Mouse (Mus musculus): ENCODE data around the gene Enox2.
A peak's percentile ranks its signal among the peaks of the same experiment; 100 is the strongest.
"Not testable (repeated sequence)": the region's sequence is repeated elsewhere in the genome, so short reads cannot be mapped to it uniquely, and the experiment has no call there.

The Enox2 gene

DNA sequence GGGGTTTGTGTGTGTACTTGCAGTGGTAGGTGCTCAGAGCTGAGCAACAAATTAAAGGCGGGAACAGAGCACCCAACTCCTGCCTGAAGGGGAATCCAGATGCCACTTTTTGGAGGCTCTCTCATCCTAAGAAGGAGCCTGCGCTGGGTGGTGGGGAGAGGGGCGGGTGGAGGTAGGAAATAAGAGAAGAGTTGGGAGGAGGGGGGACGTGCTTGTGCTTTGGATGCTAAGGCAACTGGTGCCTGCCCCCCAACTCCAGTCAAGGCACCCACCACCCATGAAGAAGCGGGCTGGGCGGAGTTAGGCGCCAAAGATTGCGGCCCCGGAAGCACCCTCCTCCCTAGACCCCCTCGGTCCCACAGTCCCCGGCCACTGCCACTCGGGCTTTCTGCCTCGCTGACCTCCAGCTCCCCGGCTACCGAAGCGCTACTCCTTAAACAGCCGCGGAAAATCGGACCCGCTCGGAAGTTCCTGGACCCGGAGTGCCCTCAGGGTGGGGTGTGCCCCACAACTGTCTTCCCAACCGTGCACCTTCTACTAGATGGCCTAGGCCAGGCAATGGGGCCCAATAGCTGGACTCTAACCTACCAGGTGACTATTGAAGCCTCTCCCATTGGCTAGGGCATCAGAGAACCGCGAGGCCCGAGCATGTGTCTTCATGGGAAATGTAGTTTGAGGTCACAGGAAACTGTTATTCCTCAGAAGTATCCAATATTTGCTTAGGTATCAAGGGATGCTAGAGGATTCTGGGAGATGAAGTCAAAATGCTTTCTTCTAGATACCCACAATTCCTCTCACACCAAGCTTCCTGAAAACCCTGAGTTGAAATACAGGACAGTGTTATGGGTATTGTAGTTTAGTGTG, at the start of gene Enox2:
TSS of gene Enox2 (minus strand) at position 560 of the 864 bp plus-strand sequence.
- DNase-seq: peak; percentile 80

DNA sequence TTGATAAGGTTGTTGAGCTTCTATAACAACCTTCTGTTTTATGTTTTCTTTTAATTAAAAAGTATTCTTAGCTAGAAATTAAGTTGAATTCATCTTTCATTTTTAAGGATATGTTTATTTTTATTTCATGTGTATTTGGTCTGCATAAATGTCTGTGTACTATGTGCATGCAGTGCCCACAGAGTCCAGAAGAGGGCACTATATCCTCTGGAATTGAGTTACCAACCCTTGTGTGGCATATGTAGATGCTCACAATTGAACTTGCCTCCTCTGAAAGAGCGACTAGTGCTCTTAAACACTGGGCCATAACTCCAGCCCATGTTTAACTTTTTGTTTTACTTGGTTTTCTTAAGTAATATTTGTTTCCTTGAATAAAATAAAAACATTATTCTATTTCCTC, 21.4 kb upstream of the Enox2 start:
- peak; percentile 36 for DNase-seq

DNA sequence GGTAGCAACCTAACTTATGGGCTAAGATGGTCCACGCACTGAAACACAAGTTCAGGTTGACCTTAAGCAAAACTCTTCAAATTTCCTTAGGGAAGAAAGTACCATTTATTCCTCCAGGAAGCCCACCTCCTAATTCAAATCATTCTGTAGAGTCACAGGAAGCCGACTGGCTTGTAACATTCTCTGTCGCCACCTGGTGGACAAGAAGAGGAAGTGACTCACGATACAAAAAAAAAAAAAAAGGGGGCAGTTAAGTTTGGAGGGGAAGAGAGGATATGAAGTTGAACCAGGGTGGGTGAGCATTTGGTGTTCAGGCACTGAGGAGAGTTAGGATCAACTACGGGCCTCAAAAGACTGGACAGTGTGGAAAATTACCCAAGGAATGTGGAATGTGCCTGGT, 18.6 kb upstream of the Enox2 start:
- DNase-seq: no peak

DNA sequence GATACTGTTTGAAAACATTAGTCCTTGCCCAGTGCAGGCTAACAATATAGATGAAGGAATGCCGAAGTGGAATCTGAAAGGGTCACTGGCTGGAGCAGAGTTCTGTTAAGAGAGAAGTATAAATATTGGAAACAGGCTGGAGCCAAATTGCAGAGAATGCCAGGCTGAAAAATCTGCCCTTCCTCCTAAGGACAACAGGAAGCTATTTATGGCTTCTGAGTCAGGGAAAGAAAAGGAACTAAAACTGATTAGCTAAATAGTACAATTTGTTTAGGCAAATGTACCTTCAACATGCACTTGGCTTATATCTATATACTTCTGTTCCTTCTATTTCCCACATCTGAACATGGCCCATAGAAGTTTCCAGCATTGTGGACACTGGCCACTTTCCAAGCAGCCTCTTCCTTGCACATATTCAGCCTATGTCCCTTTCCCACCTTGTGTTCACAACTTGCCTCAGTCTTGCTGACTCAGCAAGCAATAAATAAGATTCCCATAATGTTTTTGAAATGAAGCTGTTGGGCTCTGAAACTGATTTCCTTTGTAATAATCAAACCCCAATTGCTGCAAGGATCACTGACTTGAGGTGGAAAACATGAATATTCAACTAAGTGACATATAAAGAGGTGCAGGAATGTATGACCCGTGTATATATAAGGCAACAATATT, 8.0 kb downstream of the Enox2 start:
- DNase-seq: no peak

DNA sequence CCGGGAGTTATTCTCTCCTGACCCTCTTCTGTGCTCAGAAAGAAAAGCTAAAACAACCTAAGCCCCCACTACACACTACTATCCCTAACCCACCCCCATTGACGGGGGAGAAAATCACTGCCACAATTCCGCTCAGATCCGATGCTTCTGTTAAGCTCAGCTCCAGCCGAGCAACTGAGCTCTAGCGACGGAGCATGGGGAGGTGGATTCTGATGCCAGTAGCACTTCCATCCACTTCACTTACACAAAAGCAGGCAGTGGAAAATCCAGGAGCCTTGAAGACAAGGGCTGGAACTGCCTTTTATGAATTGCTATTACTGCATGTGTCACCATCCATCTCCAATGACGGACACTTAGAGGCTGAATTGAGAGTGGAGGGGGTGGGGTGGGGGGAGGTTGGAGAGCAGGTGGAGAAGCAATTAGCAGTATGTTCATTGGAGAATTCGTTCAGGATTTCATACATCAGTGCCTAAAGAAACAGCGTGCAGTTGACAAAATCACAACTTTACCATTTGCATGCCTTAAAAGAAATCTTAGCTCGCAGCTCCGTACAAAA, 14.5 kb downstream of the Enox2 start:
- DNase-seq: no peak

DNA sequence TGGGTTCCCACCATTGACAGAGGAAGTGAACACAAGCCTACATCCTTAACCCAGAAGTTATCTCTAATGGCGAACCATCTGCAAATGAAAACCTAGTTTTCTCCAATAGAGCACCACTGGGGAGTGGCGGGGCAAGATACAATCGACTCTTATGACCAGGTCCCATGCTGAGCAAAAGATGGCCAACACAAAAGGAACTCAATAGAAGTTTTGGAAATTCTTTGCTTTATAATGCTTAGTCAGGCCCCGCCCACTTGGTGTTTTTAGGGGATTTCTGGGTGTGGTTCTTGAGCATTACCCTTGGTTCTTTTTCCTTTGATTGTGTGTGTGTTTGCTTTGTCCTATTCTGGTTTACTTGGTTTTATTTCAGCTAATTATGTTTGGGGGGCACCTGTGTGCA, 37.2 kb downstream of the Enox2 start:
- no peak for DNase-seq

DNA sequence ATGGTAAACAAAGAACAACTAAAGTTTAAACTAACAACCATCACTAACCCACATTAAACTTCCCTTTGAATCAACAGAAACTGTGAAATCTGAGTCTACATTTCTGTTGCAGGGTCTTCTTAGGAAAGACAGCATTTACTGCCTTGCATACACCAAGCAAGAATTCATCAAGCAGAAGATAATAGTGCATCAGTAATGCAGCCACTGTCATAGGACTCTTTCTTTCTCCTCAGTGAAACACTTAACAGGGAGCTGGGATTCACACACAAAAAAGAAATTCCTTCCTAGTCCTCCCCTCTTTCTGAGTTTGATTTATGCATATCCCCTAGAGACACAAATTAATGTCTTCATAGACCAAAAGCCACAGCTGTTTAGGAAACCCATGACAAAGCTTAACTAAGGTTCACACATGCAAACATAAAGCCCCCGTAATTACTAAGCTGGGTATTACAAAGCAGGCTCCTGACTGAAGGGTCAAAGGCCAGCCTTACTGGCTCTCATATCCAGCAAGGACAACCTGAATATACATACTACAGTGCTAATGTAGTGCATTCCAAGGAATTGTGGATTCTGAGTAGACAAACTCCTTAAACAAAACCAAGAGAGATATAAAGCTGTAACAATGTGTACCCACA, 62.1 kb downstream of the Enox2 start:
- no peak for DNase-seq

DNA sequence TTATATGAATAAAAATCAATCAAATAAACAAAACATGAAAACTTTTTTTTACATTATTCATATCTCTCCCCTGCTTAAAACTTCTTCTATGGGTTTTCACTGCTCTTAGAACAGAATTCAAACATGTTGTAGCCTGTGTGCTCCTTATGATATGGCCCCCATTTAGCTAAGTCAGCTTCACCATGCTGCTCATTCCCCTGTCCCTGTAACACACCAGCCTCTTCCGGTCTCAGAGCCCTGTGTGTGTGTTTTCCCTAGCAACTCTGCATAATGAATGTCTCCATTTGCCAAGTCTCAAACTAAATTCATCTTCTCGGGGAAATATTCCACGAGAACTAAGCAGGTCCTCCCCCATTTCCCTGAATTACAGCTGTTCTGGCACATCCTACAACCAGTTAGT, 71.6 kb downstream of the Enox2 start:
- no peak for DNase-seq

DNA sequence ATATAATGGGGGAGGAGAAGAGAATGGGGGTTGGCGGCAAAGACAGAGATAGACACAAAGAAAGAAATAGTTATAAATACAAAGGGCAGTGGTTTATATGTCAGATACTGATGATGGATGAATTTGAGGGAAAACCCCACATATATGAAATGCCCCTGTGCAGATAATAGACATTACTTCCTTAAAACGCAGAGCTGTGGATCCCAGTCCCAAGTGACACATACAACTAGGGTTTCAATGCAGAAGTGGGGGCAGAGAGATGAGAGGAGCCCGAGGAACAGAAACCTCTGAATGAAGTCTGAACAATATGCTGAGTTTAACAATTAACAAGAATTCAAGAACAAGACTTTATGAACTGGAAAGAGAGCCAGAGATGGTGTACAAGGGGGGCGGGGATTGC, 91.7 kb downstream of the Enox2 start:
- no peak for DNase-seq

DNA sequence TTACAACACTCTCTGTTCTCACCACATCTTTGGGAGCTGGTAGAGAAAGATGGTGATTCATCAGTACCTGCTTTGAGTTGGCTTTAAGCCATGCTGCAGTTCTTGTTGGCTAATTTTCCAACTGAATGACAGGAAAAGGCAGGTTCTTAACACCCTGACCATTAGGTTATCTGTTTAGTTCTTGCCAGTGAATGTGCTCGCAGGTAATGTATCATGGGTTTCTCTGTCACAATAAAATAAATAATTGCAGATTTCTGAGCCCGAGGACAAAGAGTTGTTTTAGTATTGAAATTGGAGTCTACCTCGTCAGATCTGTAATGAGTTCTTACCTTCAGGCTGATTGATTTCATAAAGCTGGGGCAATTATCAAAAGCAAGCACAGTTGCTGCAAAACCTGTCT, 106.9 kb downstream of the Enox2 start:
- DNase-seq: no peak

DNA sequence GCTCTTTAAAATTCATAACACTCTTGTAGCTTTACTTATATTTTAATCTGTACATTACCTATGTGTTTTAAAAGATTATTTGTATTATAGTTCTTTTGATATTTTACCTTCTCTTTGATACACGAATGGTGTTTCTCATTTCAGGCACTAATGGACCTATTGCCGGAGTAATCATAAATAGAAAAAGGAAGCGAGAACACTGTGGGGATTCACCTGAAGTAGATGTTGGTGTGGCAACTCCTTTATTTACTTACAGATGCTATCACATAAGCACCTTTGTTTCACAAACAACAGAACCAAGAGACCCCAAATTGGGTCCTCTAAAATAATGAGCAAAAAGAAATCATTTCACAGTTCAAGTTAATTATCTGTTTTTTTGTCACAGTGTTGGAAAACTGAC, 109.4 kb downstream of the Enox2 start:
- no peak for DNase-seq

DNA sequence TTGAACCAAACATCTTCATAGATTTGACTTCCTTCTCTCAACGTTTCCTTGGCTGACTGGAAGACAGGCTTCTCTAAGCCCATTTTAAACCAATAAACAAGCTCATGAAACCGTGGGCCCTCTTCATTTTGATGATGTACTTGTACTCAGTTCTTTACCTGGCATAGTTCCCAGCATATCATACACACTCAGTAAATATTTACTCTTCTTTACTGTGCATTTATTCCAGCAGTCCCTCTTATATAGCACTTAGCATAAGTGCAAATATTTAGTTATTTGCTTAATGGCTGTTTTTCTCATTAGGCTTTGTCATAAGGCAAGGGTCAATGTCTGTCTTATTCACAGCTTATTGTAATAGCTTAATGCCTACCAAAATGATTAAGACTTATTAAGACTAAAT, 133.8 kb downstream of the Enox2 start:
- DNase-seq: no peak

DNA sequence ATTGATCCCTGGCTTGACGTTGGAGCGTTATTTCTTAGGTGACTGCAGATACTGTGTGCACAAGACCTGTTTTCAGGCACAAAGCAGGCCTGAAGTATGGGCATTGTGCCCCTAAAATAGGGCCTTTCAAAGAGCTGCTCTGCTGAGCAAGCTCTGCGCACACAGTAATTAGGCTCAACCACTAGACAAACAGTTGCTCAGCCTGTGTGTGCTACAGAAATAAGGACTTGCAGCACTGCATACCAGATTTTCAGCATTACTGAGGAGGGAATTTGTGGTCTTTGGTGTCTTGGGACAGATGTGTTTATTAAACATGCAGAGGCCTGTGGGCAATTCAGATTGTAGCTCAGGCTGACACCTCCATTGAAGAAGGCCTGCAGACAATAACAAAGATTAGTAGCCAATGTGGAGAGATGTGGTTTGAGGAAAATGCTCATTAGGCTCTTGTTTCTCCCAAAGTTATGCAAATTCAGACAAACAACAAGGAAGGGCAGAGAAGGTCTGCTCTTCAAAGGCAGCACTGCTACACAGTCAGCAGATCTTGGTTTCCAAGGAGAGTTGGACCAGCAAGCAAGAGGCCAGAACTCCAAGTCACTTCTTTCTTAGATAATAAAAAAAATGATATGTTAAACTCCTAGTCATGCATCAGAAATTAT, 163.2 kb downstream of the Enox2 start:
- no peak for DNase-seq

DNA sequence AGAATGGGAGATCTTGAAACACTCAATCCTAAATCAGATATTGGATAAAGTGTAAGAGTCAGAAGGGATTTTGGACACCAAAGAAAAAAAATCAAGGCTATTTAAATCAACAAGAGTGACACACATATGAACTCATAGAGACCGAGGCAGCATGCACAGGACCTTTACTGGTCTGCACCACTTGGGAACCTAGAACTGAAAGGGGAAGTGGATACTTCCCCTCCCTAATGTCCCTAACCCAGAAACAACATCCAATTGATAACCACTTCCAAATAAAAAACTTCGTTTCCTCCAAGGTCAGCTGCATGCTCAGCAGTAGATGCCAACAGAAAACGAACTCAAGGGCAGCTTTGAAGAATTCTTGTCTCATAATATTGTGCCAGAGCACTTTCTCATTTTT, 171.6 kb downstream of the Enox2 start:
- DNase-seq: no peak

DNA sequence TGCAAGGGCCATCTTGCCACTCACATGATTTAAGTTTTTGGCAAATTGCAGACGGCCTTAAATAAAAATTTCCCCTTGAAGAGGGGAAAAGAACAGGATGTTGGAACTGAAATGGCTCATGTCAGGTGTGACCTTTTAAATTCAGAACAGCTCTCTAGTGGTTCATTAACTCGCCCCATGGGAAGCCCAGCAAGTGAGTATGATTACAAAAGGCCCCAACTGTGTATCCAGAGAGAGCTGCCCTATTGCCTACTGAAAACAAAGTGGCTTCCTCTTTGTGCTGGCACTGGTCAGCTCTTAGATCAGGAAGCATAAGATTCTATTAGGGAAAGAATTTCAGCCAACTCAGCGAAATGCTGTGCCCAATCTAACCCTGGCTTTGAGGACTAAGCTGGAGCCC, 175.6 kb downstream of the Enox2 start:
- DNase-seq: no peak

DNA sequence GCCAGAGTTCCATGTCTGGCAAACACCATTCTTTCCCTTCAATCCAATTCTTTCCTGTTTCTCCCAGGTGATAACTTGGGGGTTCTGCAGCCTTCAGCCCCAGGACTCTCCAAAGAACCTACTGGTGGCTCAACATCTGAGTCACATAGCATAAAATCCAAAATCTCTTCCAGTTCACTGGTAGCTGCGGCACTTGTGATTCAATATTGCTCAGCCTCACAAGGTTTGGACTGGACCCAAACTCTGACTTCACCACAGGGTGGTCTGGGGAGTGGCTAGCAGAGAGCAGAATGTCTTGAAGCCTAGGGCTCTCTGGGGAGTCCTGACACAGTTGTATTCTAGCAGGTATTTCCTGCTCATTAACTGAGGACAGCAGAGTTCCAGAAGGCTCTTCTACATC, 187.5 kb downstream of the Enox2 start:
- not testable (repeated sequence) for DNase-seq

DNA sequence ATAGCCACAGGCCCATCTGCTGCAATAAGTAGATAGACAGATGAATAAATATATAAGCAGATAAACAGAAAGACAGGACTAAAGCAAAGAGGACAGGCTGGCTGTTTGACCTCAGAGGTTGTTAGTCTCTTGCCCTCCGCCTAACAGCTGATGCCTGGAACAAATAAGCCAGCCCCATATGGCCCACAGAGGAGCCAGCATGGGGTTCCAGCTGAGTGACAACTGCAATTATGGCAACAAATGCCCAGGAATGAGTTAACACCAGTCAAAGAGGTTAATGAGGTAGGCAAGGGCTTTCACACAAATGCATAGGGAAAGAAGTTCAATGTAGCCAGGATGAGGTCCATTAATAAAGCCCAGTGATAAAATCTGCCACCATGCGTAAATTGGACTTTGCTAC, 191.8 kb downstream of the Enox2 start:
- no peak for DNase-seq

DNA sequence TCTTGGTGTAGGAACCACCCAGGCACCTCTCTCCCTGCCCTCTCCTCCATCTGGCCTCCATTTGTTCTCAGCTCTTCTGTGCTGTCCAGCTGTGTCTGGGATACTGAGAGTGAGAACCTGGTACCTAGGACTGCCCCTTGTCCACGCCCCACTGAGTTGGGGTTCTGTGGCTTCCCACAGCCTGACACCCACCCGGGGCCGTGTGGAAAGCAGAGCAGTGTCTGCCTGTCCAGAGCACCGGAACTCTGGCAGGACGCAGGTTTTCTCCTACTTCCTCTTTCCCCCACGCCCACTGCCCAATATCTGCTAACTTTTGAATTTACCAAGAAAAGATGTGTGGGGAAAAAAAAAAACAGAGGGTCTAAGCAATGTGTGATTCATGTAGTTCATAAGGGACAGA, 213.0 kb downstream of the Enox2 start:
- DNase-seq: no peak

DNA sequence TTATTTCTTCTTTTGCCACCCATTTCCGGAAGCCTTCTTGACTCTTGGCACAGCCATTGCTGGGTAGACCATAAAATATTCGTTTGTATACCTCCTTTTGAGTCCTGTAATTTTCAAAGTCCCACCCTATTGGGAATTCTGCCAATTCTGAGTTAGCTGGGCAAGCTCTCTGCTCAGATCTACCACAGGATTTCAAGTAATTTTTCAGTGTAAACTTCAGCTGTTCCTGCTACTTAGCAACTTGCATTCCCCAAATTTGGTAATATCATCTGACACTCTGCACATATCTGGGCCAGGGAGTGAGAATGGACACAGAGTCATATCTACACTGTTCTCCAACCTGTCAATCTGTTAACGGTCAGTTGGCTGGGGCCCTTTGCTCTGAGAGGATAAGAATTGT, 214.5 kb downstream of the Enox2 start:
- no peak for DNase-seq

DNA sequence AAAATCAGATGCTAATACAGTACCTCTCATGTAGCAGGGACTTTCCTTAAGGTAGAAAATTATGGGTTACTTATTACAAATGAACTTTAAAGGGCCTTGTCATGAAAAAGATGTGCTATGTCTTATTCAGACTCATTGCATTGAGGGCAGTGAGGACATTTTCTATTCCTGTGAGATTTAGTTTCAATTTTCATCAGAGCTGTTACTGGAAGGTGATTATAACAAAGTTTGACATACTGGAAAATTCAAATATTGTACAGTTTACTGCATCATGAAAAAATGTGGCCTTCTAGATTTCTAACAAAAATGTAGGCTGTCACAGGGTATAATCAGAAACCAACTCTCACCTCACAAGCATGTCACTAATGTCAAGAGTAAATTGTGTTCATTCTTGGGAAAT, 242.9 kb downstream of the Enox2 start:
- DNase-seq: no peak

DNA sequence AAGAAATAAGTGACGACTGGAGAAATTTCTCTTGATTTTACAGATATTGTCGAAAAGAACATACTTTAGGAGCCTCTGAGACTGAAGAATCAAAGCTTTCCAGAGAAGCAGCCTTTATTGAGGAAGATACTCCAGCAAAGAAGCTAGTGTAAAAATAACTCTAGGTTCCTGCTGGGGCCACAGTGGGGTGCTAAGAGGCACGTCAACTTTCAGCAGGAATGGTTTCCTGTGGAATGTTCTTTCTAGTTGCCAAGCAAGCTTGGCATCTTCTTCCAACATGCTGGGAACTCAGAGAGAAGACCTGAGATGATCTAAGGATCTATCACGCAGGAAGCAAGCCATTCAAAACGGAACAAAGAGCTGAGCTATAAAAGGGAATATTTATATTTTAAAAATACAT, 278.3 kb downstream of the Enox2 start:
- no peak for DNase-seq

DNA sequence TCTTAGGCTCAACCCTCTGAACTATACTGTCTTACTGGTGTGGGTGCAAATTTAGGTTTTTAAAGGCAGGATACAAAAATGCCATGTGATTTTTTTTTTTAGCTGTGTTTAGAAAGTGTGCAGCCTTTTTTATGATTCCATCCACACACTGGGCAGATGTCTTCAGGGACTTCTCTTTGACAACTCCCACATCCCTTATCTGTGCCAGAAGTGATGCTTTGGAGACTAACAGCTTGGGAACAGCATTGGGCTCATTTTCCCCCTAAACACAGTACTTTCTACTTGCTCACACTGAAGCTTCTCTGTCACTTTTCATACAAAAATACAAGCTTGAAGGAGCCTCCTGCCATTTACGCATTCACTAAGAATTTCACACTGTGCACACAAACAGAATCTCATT, 282.4 kb downstream of the Enox2 start:
- DNase-seq: no peak

DNA sequence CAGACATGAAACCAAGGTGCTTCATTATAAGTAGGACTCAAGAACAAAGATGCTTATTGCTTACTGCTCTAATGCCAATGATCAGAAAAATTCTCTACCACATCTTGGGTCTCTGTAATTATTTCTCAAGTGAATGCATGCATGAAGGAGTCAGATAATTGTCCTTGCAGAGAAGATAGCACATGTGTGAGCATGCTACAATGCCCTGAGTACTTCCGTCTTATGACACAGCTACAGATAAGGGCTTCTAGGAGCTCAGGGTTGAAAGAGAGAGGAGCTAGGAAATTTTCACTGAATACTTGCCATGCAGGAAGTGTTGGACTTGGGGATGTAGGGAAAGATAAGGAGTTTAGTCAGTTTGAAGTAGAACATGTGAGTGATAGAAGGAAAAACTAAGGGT, 285.2 kb downstream of the Enox2 start:
- no peak for DNase-seq

All from kidney, adult 18-20 months (tissue).